Mouse (Mus musculus): ENCODE measurements at regions not wholly inside any gene's neighbourhood (a gene's known extent, or its start where the extent isn't known, plus 50 kb on each side); places are given as distances from the start of the nearest gene placed in this dataset.

DNA sequence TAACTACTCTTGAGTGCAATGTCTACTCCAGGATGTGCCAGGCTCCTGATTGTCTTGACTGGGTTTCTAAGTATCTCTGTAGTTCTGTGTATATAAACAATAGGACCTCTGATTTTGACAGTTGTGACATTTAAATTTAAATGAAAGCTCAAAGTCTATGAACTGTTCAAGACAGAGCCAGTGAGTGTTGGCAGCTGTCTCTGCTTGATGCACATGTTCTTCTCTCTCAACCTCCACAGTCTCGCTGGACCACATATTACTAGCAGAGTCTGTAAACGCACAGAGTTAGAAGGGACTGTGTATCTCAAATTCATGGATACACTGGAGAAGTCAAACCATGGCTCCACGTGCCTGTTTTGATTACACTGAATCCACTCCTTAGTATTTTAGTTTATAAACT lies 1291.0 kb downstream of the Defb40 start:
- TF ChIP-seq CTCF (IDR thresholded peaks at IDR 0.05): no peak
- no peak for TF ChIP-seq EP300 (IDR thresholded peaks at IDR 0.05; ENCODE audit: insufficient read depth, low read depth, low read length)
- no peak for TF ChIP-seq POLR2A (IDR thresholded peaks at IDR 0.05; ENCODE audit: insufficient read depth, low read depth, low read length)
